Mouse (Mus musculus) ES-E14 (cell line): ENCODE measurements around the gene Ankrd17.

Source experiments
- HCFC1 ChIP-seq: IDR thresholded peaks from 2 replicates; pipeline ENCODE4 v1.6.1; 2012; ENCODE audit warnings: low read length, inconsistent platforms, borderline replicate concordance; ENCODE audit not compliant: insufficient read depth
- MAFK ChIP-seq: IDR thresholded peaks from 2 replicates; pipeline ENCODE4 v1.6.1; 2014; ENCODE audit warnings: mild to moderate bottlenecking, low read depth, low read length, inconsistent platforms; ENCODE audit not compliant: insufficient read depth
- ZC3H11A ChIP-seq: IDR thresholded peaks from 2 replicates; pipeline ENCODE4 v1.6.1; 2012; ENCODE audit warnings: low read depth, mild to moderate bottlenecking, inconsistent platforms, low read length, borderline replicate concordance

- no peak for TF ChIP-seq ZC3H11A
- no peak for TF ChIP-seq HCFC1
- TF ChIP-seq MAFK, result no peak
Measured at GRCm38 (mm10) chr5:90257023-90257422, 109.4 kb downstream of the Ankrd17 start.
